Mouse (Mus musculus) limb, embryonic 14.5 days (tissue): ENCODE measurements around the gene Fermt2. TPM values are rescaled to one million over a fixed set of nuclear protein-coding genes. Genes with fewer than 3 reads are reported as not detected.

ENCODE experiments used
- ATAC-seq: fragments of 200-750 bp; cut with Nextera tagmentation; 2 replicates; pipeline ENCODE4 v1.8.0; 2017; ENCODE audit warnings: low read depth, moderate number of reproducible peaks, moderate TSS enrichment; ENCODE audit not compliant: low FRiP score
- DNase-seq: peaks from one replicate; pipeline ENCODE4 v3.0.0-alpha.2; 2015; ENCODE audit warnings: low spot score
- H3K27ac ChIP-seq: fragments of 300-500 bp; sonication (generic); replicated peaks from 2 replicates; pipeline ENCODE4 v1.5.1; 2014; ENCODE audit warnings: low read depth, mild to moderate bottlenecking, low read length, moderate library complexity, mixed read lengths
- H3K27me3 ChIP-seq: fragments of 300-500 bp; sonication (generic); 2 replicates; pipeline ENCODE4 v1.6.1; 2014; ENCODE audit warnings: low read length, mixed read lengths; ENCODE audit not compliant: control insufficient read depth, insufficient read depth
- H3K36me3 ChIP-seq: fragments of 300-500 bp; sonication (generic); 2 replicates; pipeline ENCODE4 v1.6.1; 2014; ENCODE audit warnings: mild to moderate bottlenecking, low read length, moderate library complexity, mixed read lengths; ENCODE audit not compliant: control insufficient read depth, insufficient read depth
- H3K4me1 ChIP-seq: fragments of 300-500 bp; sonication (generic); 2 replicates; pipeline ENCODE4 v1.6.1; 2014; ENCODE audit warnings: antibody characterized with exemption, low read length, mixed read lengths; ENCODE audit not compliant: control insufficient read depth, insufficient read depth
- H3K4me2 ChIP-seq: fragments of 300-500 bp; sonication (generic); replicated peaks from 2 replicates; pipeline ENCODE4 v1.6.1; 2014; ENCODE audit warnings: low read depth, mild to moderate bottlenecking, low read length, moderate library complexity; ENCODE audit not compliant: severe bottlenecking
- H3K4me3 ChIP-seq: fragments of 300-500 bp; sonication (generic); replicated peaks from 2 replicates; pipeline ENCODE4 v1.5.1; 2014; ENCODE audit warnings: low read length
- H3K9ac ChIP-seq: fragments of 300-500 bp; sonication (generic); 2 replicates; pipeline ENCODE4 v1.6.1; 2014; ENCODE audit warnings: mild to moderate bottlenecking, low read depth, low read length, moderate library complexity; ENCODE audit not compliant: severe bottlenecking
- H3K9me3 ChIP-seq: fragments of 300-500 bp; sonication (generic); 2 replicates; pipeline ENCODE4 v1.6.1; 2016; ENCODE audit warnings: low read length; ENCODE audit not compliant: control insufficient read depth
- POLR2A ChIP-seq: fragments of 200-500 bp; IDR thresholded peaks from 2 replicates; pipeline ENCODE4 v1.8.0; 2012; ENCODE audit warnings: inconsistent platforms, mild to moderate bottlenecking, moderate library complexity, borderline replicate concordance; ENCODE audit not compliant: insufficient read depth, insufficient read length; ENCODE audit errors: extremely low read depth
- WGBS: fragments of 180-500 bp; shearing (Covaris S2); extraction: QIAGEN DNeasy Blood & Tissue Kit; methylation state at CpG from one replicate; pipeline ENCODE4 v1.1.7; 2014; 5-methylcytosine and 5-hydroxymethylcytosine counted together
- polyA plus RNA-seq, 2 experiments: library from polyadenylated mRNA; depleted of rRNA in 1 of 2; stranded (reverse) in 1 of 2; unstranded in 1 of 2; fragments of >200 nt; fragmentation: Nextera tagmentation in 1 of 2; extraction: Ambion mirVana in 1 of 2; gene quantifications; 2 replicates each; pipeline versions ENCODE4 v1.2.1 to v1.2.3; 2012 to 2014

The Fermt2 gene
- polyA plus RNA-seq, 2 experiments = 91.7 to 128 TPM

DNA sequence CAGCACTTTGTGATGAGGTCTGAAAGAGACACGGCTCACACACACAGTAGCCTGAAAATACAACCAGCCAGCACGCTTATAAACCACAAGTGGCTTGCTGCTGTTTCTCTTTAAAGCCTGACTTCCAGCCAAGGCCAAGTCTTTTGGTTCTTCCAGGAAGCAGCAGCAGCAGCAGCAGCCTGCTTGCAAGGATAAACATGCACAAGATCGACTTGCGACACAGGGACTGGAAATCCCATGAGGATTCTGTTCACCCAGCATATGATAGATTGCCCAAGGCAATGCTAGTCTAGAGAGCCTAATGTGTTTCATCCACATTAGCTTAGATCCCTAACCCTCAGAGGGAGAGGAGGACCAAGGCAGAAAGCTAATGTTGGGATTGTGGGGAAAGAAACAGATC lies 22.0 kb downstream of the Fermt2 start:
- peaks cover 25% of the 10 kb centered on the region for H3K36me3 ChIP-seq
- no peak for TF ChIP-seq POLR2A
- H3K4me1 ChIP-seq = peaks cover 42% of the 10 kb centered on the region
- no peaks in the 10 kb centered on the region for H3K9me3 ChIP-seq
- H3K27ac ChIP-seq = no peak overlapping the region
- H3K9ac ChIP-seq = no peak overlapping the region
- no peaks in the 10 kb centered on the region for H3K27me3 ChIP-seq
- no peak overlapping the region for H3K4me3 ChIP-seq
- DNase-seq = no peak
- no peak overlapping the region for H3K4me2 ChIP-seq
- no peak for ATAC-seq
- 8% methylated on average over 4 of the region's 4 CpGs for WGBS

- Histone ChIP-seq H3K4me2 (no peak overlapping the region), H3K9ac (no peak overlapping the region), H3K27ac (peak overlapping the region; percentile 63; the same call in 1 of the 2 replicates), H3K4me1 (peaks cover 42% of the 10 kb centered on the region), H3K36me3 (peaks cover 22% of the 10 kb centered on the region), H3K9me3 (no peaks in the 10 kb centered on the region), H3K27me3 (no peaks in the 10 kb centered on the region), H3K4me3 (no peak overlapping the region)
- TF ChIP-seq POLR2A = no peak
- ATAC-seq (no peak), DNase-seq (no peak)
- WGBS = 52% methylated on average over 3 of the region's 3 CpGs
Measured at GRCm38 (mm10) chr14:45507447-45507846, 22.5 kb downstream of the Fermt2 start.

- no peak for TF ChIP-seq POLR2A
- ATAC-seq = peak; percentile 89
- H3K4me2 ChIP-seq = no peak overlapping the region
- H3K27me3 ChIP-seq = no peaks in the 10 kb centered on the region
- peak overlapping the region; percentile 63; the same call in 1 of the 2 replicates for H3K27ac ChIP-seq
- H3K9me3 ChIP-seq = no peaks in the 10 kb centered on the region
- peaks cover 42% of the 10 kb centered on the region for H3K4me1 ChIP-seq
- H3K9ac ChIP-seq = 0 out of 2 replicates have a peak overlapping the region, but pooled peaks have one; percentile 16
- H3K4me3 ChIP-seq = no peak overlapping the region
- peak; percentile 55 for DNase-seq
- WGBS = 6% methylated on average over 6 of the region's 6 CpGs
- peaks cover 22% of the 10 kb centered on the region for H3K36me3 ChIP-seq
Measured at GRCm38 (mm10) chr14:45507032-45507431, 22.9 kb downstream of the Fermt2 start.

DNA sequence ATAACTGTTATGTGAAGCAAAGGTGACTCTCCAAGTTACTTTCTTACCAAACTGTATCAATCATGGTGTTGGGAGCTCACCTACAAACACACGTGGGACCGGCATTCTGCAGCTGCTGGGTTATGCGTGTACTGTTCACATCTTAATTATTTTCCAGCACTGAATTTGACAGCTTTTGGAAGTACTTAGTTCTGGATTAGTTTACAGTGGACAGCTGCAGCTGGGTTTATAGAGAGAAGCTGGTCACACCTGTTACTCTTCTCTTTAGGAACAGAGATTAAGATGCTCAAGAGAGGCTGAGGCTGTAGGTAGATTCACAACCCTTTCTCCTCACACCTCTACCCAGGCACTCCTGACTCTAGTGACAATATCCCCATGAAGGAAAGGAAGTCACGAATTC lies 23.8 kb downstream of the Fermt2 start:
- H3K4me1 ChIP-seq = peaks cover 34% of the 10 kb centered on the region
- no peak for DNase-seq
- no peaks in the 10 kb centered on the region for H3K9me3 ChIP-seq
- no peak overlapping the region for H3K4me2 ChIP-seq
- H3K4me3 ChIP-seq = no peak overlapping the region
- no peak overlapping the region for H3K9ac ChIP-seq
- no peak overlapping the region for H3K27ac ChIP-seq
- peak; percentile 56; the same call in 1 of the 2 replicates for ATAC-seq
- no peak for TF ChIP-seq POLR2A
- no peaks in the 10 kb centered on the region for H3K27me3 ChIP-seq
- WGBS = 71% methylated on average over 4 of the region's 4 CpGs
- H3K36me3 ChIP-seq = peaks cover 22% of the 10 kb centered on the region

DNA sequence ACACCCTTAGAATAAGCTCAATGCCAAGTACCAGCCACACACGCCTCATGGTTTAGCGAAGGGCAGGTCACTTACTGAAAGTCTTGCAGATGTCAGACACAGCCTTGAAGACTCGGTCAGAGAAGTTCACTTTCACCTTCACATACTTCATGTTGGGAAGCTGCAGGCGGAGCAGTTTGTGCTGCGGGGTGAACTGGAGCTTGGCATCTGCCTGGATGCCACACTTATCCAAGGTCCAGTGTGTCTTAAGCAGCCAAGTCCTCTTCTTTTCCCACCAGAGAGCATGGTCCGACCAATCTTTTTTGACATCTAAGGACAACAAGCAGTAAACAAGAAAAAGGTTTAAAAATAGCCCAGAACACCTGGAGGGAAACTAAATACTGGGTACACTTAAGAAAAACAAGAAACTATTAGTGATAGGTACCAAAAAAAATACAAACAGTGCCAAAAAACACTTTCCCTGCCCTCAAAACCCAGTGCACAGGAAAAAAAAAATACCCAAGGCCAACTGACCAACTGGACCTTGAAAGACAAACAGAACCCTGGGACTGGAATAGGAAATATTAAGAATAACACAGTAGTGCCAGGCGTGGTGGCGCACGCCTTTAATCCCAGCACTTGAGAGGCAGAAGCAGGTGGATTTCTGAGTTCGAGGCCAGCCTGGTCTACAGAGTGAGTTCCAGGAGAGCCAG lies 25.4 kb downstream of the Fermt2 start:
- no peak overlapping the region for H3K4me2 ChIP-seq
- DNase-seq = no peak
- 92% methylated on average over 10 of the region's 10 CpGs for WGBS
- H3K27ac ChIP-seq = no peak overlapping the region
- H3K4me3 ChIP-seq = no peak overlapping the region
- H3K27me3 ChIP-seq = no peaks in the 10 kb centered on the region
- H3K9me3 ChIP-seq = no peaks in the 10 kb centered on the region
- H3K9ac ChIP-seq = no peak overlapping the region
- TF ChIP-seq POLR2A = no peak
- peaks cover 29% of the 10 kb centered on the region for H3K4me1 ChIP-seq
- no peak for ATAC-seq
- peaks cover 28% of the 10 kb centered on the region for H3K36me3 ChIP-seq
